Comparison of ENCODE assay signal across 23 mouse cellular contexts in the genomic region with DNA sequence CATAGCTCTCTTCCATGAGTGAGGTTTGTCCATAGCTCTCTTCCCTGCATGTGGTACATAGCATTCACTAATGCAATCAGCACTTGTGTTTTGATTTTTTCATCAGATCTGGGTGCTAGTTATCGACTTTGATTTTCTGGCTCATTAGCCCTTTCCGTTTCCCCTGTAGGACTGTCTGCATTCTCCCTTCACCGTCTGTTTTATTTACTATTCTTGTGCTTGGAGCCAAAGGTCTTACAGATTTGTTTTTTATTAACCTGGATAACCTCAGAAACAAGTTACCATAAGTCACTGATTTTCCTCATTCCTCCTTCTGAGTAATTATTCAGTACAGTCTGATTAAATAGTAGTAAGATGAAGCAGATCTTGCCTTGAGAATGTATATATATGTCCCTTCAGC.
"Had no signal": no experiment of that assay in that cellular context is flagged by ENCODE, and none has a peak within 500 bp of the region (broad histone marks: within the 10 kb centered on the region; RNA-seq: fewer than 3 reads in every experiment).

No protein-coding gene starts in this region.

- DNase-seq: gastrocnemius, adult 2 months; gastrocnemius, postnatal 10 days; gastrocnemius, postnatal 25 days; heart, adult 18-20 months; heart, postnatal 10 days; heart, postnatal 4 days; kidney, postnatal 14 days; kidney, postnatal 36 days had no signal

- H3K36me3 ChIP-seq: heart, embryonic 10.5 days; heart, embryonic 12.5 days; hindbrain, embryonic 10.5 days; hindbrain, embryonic 12.5 days; intestine, embryonic 15.5 days; limb, embryonic 13.5 days; limb, embryonic 15.5 days had no signal

- H3K4me2 ChIP-seq: heart, embryonic 12.5 days; hindbrain, embryonic 12.5 days; hindbrain, embryonic 14.5 days; intestine, embryonic 15.5 days; limb, embryonic 13.5 days; limb, embryonic 15.5 days had no signal

- ATAC-seq: hindbrain, embryonic 16.5 days; inflammation-experienced regulatory T-cells, adult 6 months; intestine, embryonic 15.5 days; intestine, postnatal 0 days had no signal

- H3K27ac ChIP-seq: gastrocnemius, adult 2 months; heart, embryonic 10.5 days; hindbrain, embryonic 10.5 days; hindbrain, embryonic 12.5 days; hindbrain, embryonic 14.5 days; intestine, embryonic 15.5 days; kidney, postnatal 0 days; layer of hippocampus, adult 2 months; left cerebral cortex, adult 2 months; liver, embryonic 14.5 days had no signal

- H3K27me3 ChIP-seq: heart, embryonic 12.5 days; hindbrain, embryonic 12.5 days; intestine, embryonic 15.5 days; limb, embryonic 13.5 days; limb, embryonic 15.5 days had no signal

- H3K9me3 ChIP-seq: heart, embryonic 10.5 days; hindbrain, embryonic 10.5 days; hindbrain, embryonic 12.5 days; intestine, embryonic 15.5 days; limb, embryonic 13.5 days; limb, embryonic 15.5 days had no signal

- H3K4me3 ChIP-seq: gastrocnemius, adult 2 months; heart, embryonic 10.5 days; heart, embryonic 12.5 days; hindbrain, embryonic 10.5 days; hindbrain, embryonic 12.5 days; intestine, embryonic 15.5 days; layer of hippocampus, adult 2 months; left cerebral cortex, adult 2 months; limb, embryonic 13.5 days; limb, embryonic 15.5 days had no signal

- H3K9ac ChIP-seq: heart, embryonic 12.5 days; hindbrain, embryonic 12.5 days; hindbrain, embryonic 14.5 days; intestine, embryonic 15.5 days; limb, embryonic 13.5 days; limb, embryonic 15.5 days; liver, embryonic 14.5 days had no signal
